Mouse (Mus musculus): ENCODE results near the gene Spag7. TPM values are rescaled to one million over a fixed set of nuclear protein-coding genes. Genes with fewer than 3 reads are reported as not detected.

Gene Spag7
- polyA plus RNA-seq, 1 experiment from 2014 or later: 177 TPM

- WGBS: under 1% methylated on average over 30 of the region's 31 CpGs
- H3K36me3 ChIP-seq (ENCODE audit: control insufficient read depth, insufficient read depth, low read length): peaks cover 53% of the 10 kb centered on the region
- peak overlapping the region; percentile 64 to 78 for H3K4me3 ChIP-seq (ENCODE audit: control insufficient read depth in 1 of 2, insufficient read depth in 1 of 2, low read depth in 1 of 2, low read length in 2 of 2)
- H3K27me3 ChIP-seq (ENCODE audit: control insufficient read depth, insufficient read depth, low read length): no peaks in the 10 kb centered on the region
- peak; percentile 4; the same call in 1 of the 2 replicates for ATAC-seq (ENCODE audit: insufficient number of reproducible peaks, insufficient read depth, low FRiP score, low read depth)
- peak overlapping the region; percentile 95 to 98 for H3K27ac ChIP-seq (replicated peaks in 1 of 2; ENCODE audit: control insufficient read depth in 1 of 2, insufficient read depth in 1 of 2, low read depth in 2 of 2, low read length in 2 of 2)
- H3K4me1 ChIP-seq (ENCODE audit: control insufficient read depth in 2 of 2, insufficient read depth in 2 of 2, low read length in 2 of 2): peaks cover 10 to 22% of the 10 kb centered on the region in 2 experiments; a peak in 3 of 4 replicates
- H3K4me2 ChIP-seq (ENCODE audit: low read length): peak overlapping the region; percentile 93
- peak overlapping the region; percentile 84 for H3K9ac ChIP-seq (ENCODE audit: low read length)
- H3K9me3 ChIP-seq (ENCODE audit: control insufficient read depth, low read length): no peaks in the 10 kb centered on the region
Observed at GRCm38 (mm10) chr11:70669582-70670345, 548 bp upstream of the Spag7 start.

- H3K9ac ChIP-seq (ENCODE audit: low read length): peak overlapping the region; percentile 78
- peak overlapping the region; percentile 64 to 78 for H3K4me3 ChIP-seq (ENCODE audit: control insufficient read depth in 1 of 2, insufficient read depth in 1 of 2, low read depth in 1 of 2, low read length in 2 of 2)
- WGBS: under 1% methylated on average over 15 of the region's 15 CpGs
- H3K9me3 ChIP-seq (ENCODE audit: control insufficient read depth, low read length): no peaks in the 10 kb centered on the region
- ATAC-seq (ENCODE audit: insufficient number of reproducible peaks, insufficient read depth, low FRiP score, low read depth): peak; percentile 7
- H3K4me2 ChIP-seq (ENCODE audit: low read length): peak overlapping the region; percentile 93
- no peaks in the 10 kb centered on the region for H3K27me3 ChIP-seq (ENCODE audit: control insufficient read depth, insufficient read depth, low read length)
- peaks cover 10 to 24% of the 10 kb centered on the region in 2 experiments; a peak in 3 of 4 replicates for H3K4me1 ChIP-seq (ENCODE audit: control insufficient read depth in 2 of 2, insufficient read depth in 2 of 2, low read length in 2 of 2)
- H3K27ac ChIP-seq (replicated peaks in 1 of 2; ENCODE audit: control insufficient read depth in 1 of 2, insufficient read depth in 1 of 2, low read depth in 2 of 2, low read length in 2 of 2): peak overlapping the region; percentile 80 to 98
- H3K36me3 ChIP-seq (ENCODE audit: control insufficient read depth, insufficient read depth, low read length): peaks cover 53% of the 10 kb centered on the region
Observed at GRCm38 (mm10) chr11:70668335-70668770, 863 bp downstream of the Spag7 start.

- Histone ChIP-seq H3K27ac (replicated peaks in 1 of 2; ENCODE audit: control insufficient read depth in 1 of 2, insufficient read depth in 1 of 2, low read depth in 2 of 2, low read length in 2 of 2) (peak overlapping the region in 1 of 2 experiments; percentile 98; a peak in 2 of 4 replicates), H3K4me1 (ENCODE audit: control insufficient read depth in 2 of 2, insufficient read depth in 2 of 2, low read length in 2 of 2) (peaks cover 10 to 28% of the 10 kb centered on the region in 2 experiments; a peak in 3 of 4 replicates), H3K27me3 (ENCODE audit: control insufficient read depth, insufficient read depth, low read length) (no peaks in the 10 kb centered on the region), H3K9ac (ENCODE audit: low read length) (peak overlapping the region; percentile 78), H3K9me3 (ENCODE audit: control insufficient read depth, low read length) (no peaks in the 10 kb centered on the region), H3K4me3 (ENCODE audit: control insufficient read depth in 1 of 2, insufficient read depth in 1 of 2, low read depth in 1 of 2, low read length in 2 of 2) (peak overlapping the region in 1 of 2 experiments; percentile 64; a peak in 2 of 4 replicates), H3K4me2 (ENCODE audit: low read length) (peak overlapping the region; percentile 93), H3K36me3 (ENCODE audit: control insufficient read depth, insufficient read depth, low read length) (peaks cover 62% of the 10 kb centered on the region)
- ATAC-seq (ENCODE audit: insufficient number of reproducible peaks, insufficient read depth, low FRiP score, low read depth): no peak
- 66% methylated on average over 14 of the region's 14 CpGs for WGBS
Observed at GRCm38 (mm10) chr11:70667271-70668150, 1.7 kb downstream of the Spag7 start.

- H3K27ac ChIP-seq (replicated peaks in 1 of 2; ENCODE audit: control insufficient read depth in 1 of 2, insufficient read depth in 1 of 2, low read depth in 2 of 2, low read length in 2 of 2): no peak overlapping the region
- no peaks in the 10 kb centered on the region for H3K9me3 ChIP-seq (ENCODE audit: control insufficient read depth, low read length)
- no peak overlapping the region for H3K9ac ChIP-seq (ENCODE audit: low read length)
- H3K4me3 ChIP-seq (ENCODE audit: control insufficient read depth in 1 of 2, insufficient read depth in 1 of 2, low read depth in 1 of 2, low read length in 2 of 2): no peak overlapping the region
- H3K4me1 ChIP-seq (ENCODE audit: control insufficient read depth in 2 of 2, insufficient read depth in 2 of 2, low read length in 2 of 2): peaks cover 10 to 28% of the 10 kb centered on the region in 2 experiments; a peak in 3 of 4 replicates
- 87% methylated on average over 8 of the region's 8 CpGs for WGBS
- H3K4me2 ChIP-seq (ENCODE audit: low read length): no peak overlapping the region
- peaks cover 62% of the 10 kb centered on the region for H3K36me3 ChIP-seq (ENCODE audit: control insufficient read depth, insufficient read depth, low read length)
- H3K27me3 ChIP-seq (ENCODE audit: control insufficient read depth, insufficient read depth, low read length): no peaks in the 10 kb centered on the region
- no peak for ATAC-seq (ENCODE audit: insufficient number of reproducible peaks, insufficient read depth, low FRiP score, low read depth)
Observed at GRCm38 (mm10) chr11:70666687-70667086, 2.5 kb downstream of the Spag7 start.

- H3K36me3 ChIP-seq (ENCODE audit: control insufficient read depth, insufficient read depth, low read length): peaks cover 74% of the 10 kb centered on the region
- no peaks in the 10 kb centered on the region for H3K9me3 ChIP-seq (ENCODE audit: control insufficient read depth, low read length)
Observed at GRCm38 (mm10) chr11:70664741-70665140, 4.5 kb downstream of the Spag7 start.

GRCm38 (mm10) chr11:70663957-70664356, 5.3 kb downstream of the Spag7 start:
- no peak overlapping the region for H3K4me3 ChIP-seq (ENCODE audit: control insufficient read depth in 1 of 2, insufficient read depth in 1 of 2, low read depth in 1 of 2, low read length in 2 of 2)
- WGBS: 69% methylated on average over 6 of the region's 6 CpGs
- H3K27ac ChIP-seq (replicated peaks in 1 of 2; ENCODE audit: control insufficient read depth in 1 of 2, insufficient read depth in 1 of 2, low read depth in 2 of 2, low read length in 2 of 2): 0 out of 4 replicates have a peak overlapping the region, but pooled peaks of 1 of the 2 experiments have one; percentile 24
- peaks cover 3 to 27% of the 10 kb centered on the region in 2 experiments; a peak in 3 of 4 replicates for H3K4me1 ChIP-seq (ENCODE audit: control insufficient read depth in 2 of 2, insufficient read depth in 2 of 2, low read length in 2 of 2)
- no peaks in the 10 kb centered on the region for H3K9me3 ChIP-seq (ENCODE audit: control insufficient read depth, low read length)
- H3K36me3 ChIP-seq (ENCODE audit: control insufficient read depth, insufficient read depth, low read length): peaks cover 82% of the 10 kb centered on the region
- ATAC-seq (ENCODE audit: insufficient number of reproducible peaks, insufficient read depth, low FRiP score, low read depth): no peak
- H3K27me3 ChIP-seq (ENCODE audit: control insufficient read depth, insufficient read depth, low read length): no peaks in the 10 kb centered on the region
- H3K9ac ChIP-seq (ENCODE audit: low read length): no peak overlapping the region
- H3K4me2 ChIP-seq (ENCODE audit: low read length): no peak overlapping the region

More at GRCm38 (mm10) chr11:70664741-70665140, 4.5 kb downstream of the Spag7 start:
- Histone ChIP-seq H3K4me2 (ENCODE audit: low read length) (no peak overlapping the region), H3K4me1 (ENCODE audit: control insufficient read depth in 2 of 2, insufficient read depth in 2 of 2, low read length in 2 of 2) (peaks cover 2 to 21% of the 10 kb centered on the region in 2 experiments; a peak in 3 of 4 replicates), H3K27ac (replicated peaks in 1 of 2; ENCODE audit: control insufficient read depth in 1 of 2, insufficient read depth in 1 of 2, low read depth in 2 of 2, low read length in 2 of 2) (no peak overlapping the region), H3K4me3 (ENCODE audit: control insufficient read depth in 1 of 2, insufficient read depth in 1 of 2, low read depth in 1 of 2, low read length in 2 of 2) (no peak overlapping the region), H3K9ac (ENCODE audit: low read length) (no peak overlapping the region), H3K27me3 (ENCODE audit: control insufficient read depth, insufficient read depth, low read length) (no peaks in the 10 kb centered on the region)
- WGBS: 87% methylated on average over 9 of the region's 9 CpGs
- no peak for ATAC-seq (ENCODE audit: insufficient number of reproducible peaks, insufficient read depth, low FRiP score, low read depth)

- no peak overlapping the region for H3K4me2 ChIP-seq (ENCODE audit: low read length)
- 0 out of 4 replicates have a peak overlapping the region, but pooled peaks of 1 of the 2 experiments have one; percentile 19 for H3K27ac ChIP-seq (replicated peaks in 1 of 2; ENCODE audit: control insufficient read depth in 1 of 2, insufficient read depth in 1 of 2, low read depth in 2 of 2, low read length in 2 of 2)
- H3K36me3 ChIP-seq (ENCODE audit: control insufficient read depth, insufficient read depth, low read length): peaks cover 88% of the 10 kb centered on the region
- no peak overlapping the region for H3K9ac ChIP-seq (ENCODE audit: low read length)
- H3K4me3 ChIP-seq (ENCODE audit: control insufficient read depth in 1 of 2, insufficient read depth in 1 of 2, low read depth in 1 of 2, low read length in 2 of 2): no peak overlapping the region
- 73% methylated on average over 8 of the region's 8 CpGs for WGBS
- H3K4me1 ChIP-seq (ENCODE audit: control insufficient read depth in 2 of 2, insufficient read depth in 2 of 2, low read length in 2 of 2): peaks cover 9 to 33% of the 10 kb centered on the region in 2 experiments
- no peaks in the 10 kb centered on the region for H3K27me3 ChIP-seq (ENCODE audit: control insufficient read depth, insufficient read depth, low read length)
- ATAC-seq (ENCODE audit: insufficient number of reproducible peaks, insufficient read depth, low FRiP score, low read depth): no peak
- no peaks in the 10 kb centered on the region for H3K9me3 ChIP-seq (ENCODE audit: control insufficient read depth, low read length)
Observed at GRCm38 (mm10) chr11:70663101-70663500, 6.1 kb downstream of the Spag7 start.
